ENCODE assay signal across 8 mouse cellular contexts in genomic region chr10:99263419-99264221, GRCm38 (mm10). TPM values are rescaled to one million over a fixed set of nuclear protein-coding genes. Genes with fewer than 3 reads are reported as not detected.
A peak's percentile ranks its signal among the peaks of the same experiment; 100 is the strongest.
DNase-seq lines count a peak whose midpoint lies in the region; ATAC-seq lines count a peak whose summit lies in the region.

No protein-coding gene starts in this region.

- H3K27ac ChIP-seq in forebrain, embryonic 12.5 days, result peak overlapping the region; percentile 95
- peak overlapping the region; percentile 98 for H3K27ac ChIP-seq in intestine, embryonic 14.5 days (ENCODE audit: low read depth)
- peak overlapping the region; percentile 87 for H3K27ac ChIP-seq in liver, embryonic 12.5 days
- H3K27ac ChIP-seq in neural tube, embryonic 12.5 days, result peak overlapping the region; percentile 71

- peak overlapping the region; percentile 85 for H3K4me2 ChIP-seq in forebrain, embryonic 12.5 days
- peak overlapping the region; percentile 97 for H3K4me2 ChIP-seq in intestine, embryonic 14.5 days (ENCODE audit: low read length)
- H3K4me2 ChIP-seq in liver, embryonic 12.5 days, result peak overlapping the region; percentile 81
- peak overlapping the region; percentile 85 for H3K4me2 ChIP-seq in neural tube, embryonic 12.5 days (replicated peaks)

- WGBS in forebrain, embryonic 12.5 days, result under 1% methylated on average over 66 of the region's 66 CpGs
- under 1% methylated on average over 66 of the region's 66 CpGs for WGBS in intestine, embryonic 14.5 days
- WGBS in liver, embryonic 12.5 days (ENCODE audit: insufficient replicate concordance), result under 1% methylated on average over 66 of the region's 66 CpGs
- under 1% methylated on average over 66 of the region's 66 CpGs for WGBS in neural tube, embryonic 12.5 days

- H3K4me1 ChIP-seq in forebrain, embryonic 12.5 days, result peaks cover 57% of the 10 kb centered on the region
- peaks cover 12% of the 10 kb centered on the region for H3K4me1 ChIP-seq in intestine, embryonic 14.5 days (replicated peaks; ENCODE audit: control insufficient read depth, insufficient read depth, low read length)
- peaks cover 29% of the 10 kb centered on the region for H3K4me1 ChIP-seq in liver, embryonic 12.5 days
- H3K4me1 ChIP-seq in neural tube, embryonic 12.5 days, result peaks cover 41% of the 10 kb centered on the region

- no peaks in the 10 kb centered on the region for H3K9me3 ChIP-seq in forebrain, embryonic 12.5 days
- no peaks in the 10 kb centered on the region for H3K9me3 ChIP-seq in intestine, embryonic 14.5 days (ENCODE audit: control insufficient read depth, low read length)
- no peaks in the 10 kb centered on the region for H3K9me3 ChIP-seq in liver, embryonic 12.5 days (replicated peaks)
- no peaks in the 10 kb centered on the region for H3K9me3 ChIP-seq in neural tube, embryonic 12.5 days

- H3K27me3 ChIP-seq in forebrain, embryonic 12.5 days, result peaks cover 21% of the 10 kb centered on the region
- H3K27me3 ChIP-seq in intestine, embryonic 14.5 days (replicated peaks; ENCODE audit: control insufficient read depth, insufficient read depth, low read length), result no peaks in the 10 kb centered on the region
- H3K27me3 ChIP-seq in liver, embryonic 12.5 days (replicated peaks), result peaks cover 62% of the 10 kb centered on the region
- H3K27me3 ChIP-seq in neural tube, embryonic 12.5 days (replicated peaks), result no peaks in the 10 kb centered on the region

- H3K9ac ChIP-seq in forebrain, embryonic 12.5 days, result peak overlapping the region; percentile 72
- H3K9ac ChIP-seq in intestine, embryonic 14.5 days (ENCODE audit: low read length), result peak overlapping the region; percentile 89
- H3K9ac ChIP-seq in liver, embryonic 12.5 days, result peak overlapping the region; percentile 72
- peak overlapping the region; percentile 86 for H3K9ac ChIP-seq in neural tube, embryonic 12.5 days

- H3K36me3 ChIP-seq in forebrain, embryonic 12.5 days (replicated peaks), result no peaks in the 10 kb centered on the region
- peaks cover 9% of the 10 kb centered on the region; the same call in 1 of the 2 replicates for H3K36me3 ChIP-seq in intestine, embryonic 14.5 days (ENCODE audit: control insufficient read depth, insufficient read depth, low read length)
- 0 out of 2 replicates have a peak, but pooled peaks cover 3% of the 10 kb centered on the region for H3K36me3 ChIP-seq in liver, embryonic 12.5 days
- H3K36me3 ChIP-seq in neural tube, embryonic 12.5 days, result no peaks in the 10 kb centered on the region

- DNase-seq in kidney, adult 11 months, result peak; percentile 40
- no peak for DNase-seq in kidney, adult 18-20 months
- peak; percentile 54 for DNase-seq in adrenal gland, postnatal 10 days
- peak; percentile 83 for DNase-seq in intestine, embryonic 14.5 days (ENCODE audit: low spot score)
- DNase-seq in thymus, postnatal 36 days, result peak; percentile 67 to 70

- ATAC-seq in forebrain, embryonic 12.5 days (ENCODE audit: low FRiP score), result peak; percentile 42
- peak; percentile 26; the same call in 1 of the 2 replicates for ATAC-seq in intestine, embryonic 14.5 days (replicated peaks; ENCODE audit: low FRiP score, low TSS enrichment, low read depth)
- ATAC-seq in liver, embryonic 12.5 days, result peak; percentile 11; the same call in 1 of the 2 replicates
- ATAC-seq in neural tube, embryonic 12.5 days (ENCODE audit: low FRiP score, low read depth), result peak; percentile 51

- peak overlapping the region; percentile 65 for H3K4me3 ChIP-seq in forebrain, embryonic 12.5 days (replicated peaks)
- peak overlapping the region; percentile 80 for H3K4me3 ChIP-seq in intestine, embryonic 14.5 days (ENCODE audit: low read depth, low read length)
- peak overlapping the region; percentile 62 for H3K4me3 ChIP-seq in liver, embryonic 12.5 days
- peak overlapping the region; percentile 66 for H3K4me3 ChIP-seq in neural tube, embryonic 12.5 days

RNA-seq across cellular contexts. Expression of gene Dusp6, which starts 0.6 kb away (rescaled TPM):
- 10 to 100 TPM; 90.0 to 93.5 TPM for total RNA-seq in adrenal gland, postnatal 10 days (2021)
- polyA plus RNA-seq in forebrain, embryonic 12.5 days (2016; fragmentation: Nextera tagmentation; extraction: Ambion mirVana), result 37.1 and 40.0 TPM in 2 replicates
- polyA plus RNA-seq in intestine, embryonic 14.5 days (2014; fragmentation: Nextera tagmentation; extraction: Ambion mirVana), result 40.7 and 44.2 TPM in 2 replicates
- 17.9 and 18.7 TPM in 2 replicates for polyA plus RNA-seq in liver, embryonic 12.5 days (2016; fragmentation: Nextera tagmentation; extraction: Ambion mirVana)
- 38.7 and 40.6 TPM in 2 replicates for polyA plus RNA-seq in neural tube, embryonic 12.5 days (2016; fragmentation: Nextera tagmentation; extraction: Ambion mirVana)
